Mouse (Mus musculus) gastrocnemius, postnatal 14 days (tissue): ENCODE data around the gene Gk5. TPM values are rescaled to one million over a fixed set of nuclear protein-coding genes. Genes with fewer than 3 reads are reported as not detected.
"Not testable (repeated sequence)": the region's sequence is repeated elsewhere in the genome, so short reads cannot be mapped to it uniquely, and the experiment has no call there.

ENCODE experiments used
- DNase-seq: peaks from one replicate; pipeline ENCODE4 v3.0.0; 2021; ENCODE audit warnings: mixed read lengths
- intact Hi-C: fragments of 180-260 bp; cut with DNase I; formaldehyde crosslinking; loops from one replicate; pipeline ENCODE4 v1.15.1; 2025; ENCODE audit warnings: low total_unique reads
- total RNA-seq, 2 experiments: library from RNA; stranded (reverse); gene quantifications; 2 replicates each; pipeline ENCODE4 v1.2.3; 2021

The Gk5 gene
- total RNA-seq, 2 experiments from 2014 or later: 2.7 to 3.3 TPM

- DNase-seq: no peak
- intact Hi-C loops: no loop called here
Measured at GRCm38 (mm10) chr9:96140931-96141330, 21.8 kb downstream of the Gk5 start.

- DNase-seq: no peak
- intact Hi-C loops: no loop called here
Measured at GRCm38 (mm10) chr9:96142499-96142898, 23.3 kb downstream of the Gk5 start.

GRCm38 (mm10) chr9:96143633-96144032 lies 24.5 kb downstream of the Gk5 start:
- intact Hi-C loops: no loop called here
- no peak for DNase-seq

GRCm38 (mm10) chr9:96144883-96145282 lies 25.7 kb downstream of the Gk5 start:
- no peak for DNase-seq
- intact Hi-C loops: no loop called here

GRCm38 (mm10) chr9:96152801-96153200 lies 33.6 kb downstream of the Gk5 start:
- DNase-seq: no peak
- intact Hi-C loops: no loop called here

GRCm38 (mm10) chr9:96158431-96158830 lies 39.3 kb downstream of the Gk5 start:
- no peak for DNase-seq
- intact Hi-C loops: no loop called here

- DNase-seq: no peak
Measured at GRCm38 (mm10) chr9:96159047-96159446, 39.9 kb downstream of the Gk5 start.

GRCm38 (mm10) chr9:96160767-96161166 lies 41.6 kb downstream of the Gk5 start:
- intact Hi-C loops: no loop called here
- peak; percentile 9 for DNase-seq

More at GRCm38 (mm10) chr9:96159047-96159446, 39.9 kb downstream of the Gk5 start:
- intact Hi-C loops: no loop called here

- no peak for DNase-seq
- intact Hi-C loops: no loop called here
Measured at GRCm38 (mm10) chr9:96162421-96162820, 43.3 kb downstream of the Gk5 start.

- intact Hi-C loops: no loop called here
- no peak for DNase-seq
Measured at GRCm38 (mm10) chr9:96163443-96163842, 44.3 kb downstream of the Gk5 start.

- DNase-seq, intact Hi-C loops: not testable (repeated sequence)
Measured at GRCm38 (mm10) chr9:96163983-96164382, 44.8 kb downstream of the Gk5 start.

GRCm38 (mm10) chr9:96167168-96167585 lies 48.0 kb downstream of the Gk5 start:
- intact Hi-C loops: no loop called here
- DNase-seq: peak; percentile 61

- no peak for DNase-seq
Measured at GRCm38 (mm10) chr9:96170600-96170999, 51.4 kb downstream of the Gk5 start.

GRCm38 (mm10) chr9:96184909-96185308 lies 65.7 kb downstream of the Gk5 start:
- intact Hi-C loops: no loop called here
- DNase-seq: no peak

More at GRCm38 (mm10) chr9:96170600-96170999, 51.4 kb downstream of the Gk5 start:
- intact Hi-C loops: no loop called here

GRCm38 (mm10) chr9:96186701-96187100 lies 67.5 kb downstream of the Gk5 start:
- intact Hi-C loops: no loop called here
- no peak for DNase-seq

- intact Hi-C loops: no loop called here
- DNase-seq: peak; percentile 92
Measured at GRCm38 (mm10) chr9:96195885-96196622, 76.9 kb downstream of the Gk5 start, which contains the start of gene Tfdp2. TSS of gene Tfdp2 (plus strand) at chr9:96196275.

GRCm38 (mm10) chr9:96196636-96197181 lies 77.5 kb downstream of the Gk5 start:
- DNase-seq: peak; percentile 38
- intact Hi-C loops: no loop called here

GRCm38 (mm10) chr9:96197806-96198205 lies 78.6 kb downstream of the Gk5 start:
- no peak for DNase-seq
- intact Hi-C loops: no loop called here

GRCm38 (mm10) chr9:96203663-96204062 lies 84.5 kb downstream of the Gk5 start:
- DNase-seq: no peak
- intact Hi-C loops: no loop called here

GRCm38 (mm10) chr9:96207428-96207827 lies 88.3 kb downstream of the Gk5 start:
- intact Hi-C loops: no loop called here

GRCm38 (mm10) chr9:96213036-96213645 lies 94.0 kb downstream of the Gk5 start:
- intact Hi-C loops: no loop called here

More at GRCm38 (mm10) chr9:96207428-96207827, 88.3 kb downstream of the Gk5 start:
- no peak for DNase-seq

More at GRCm38 (mm10) chr9:96213036-96213645, 94.0 kb downstream of the Gk5 start:
- no peak for DNase-seq
